Mouse (Mus musculus): ENCODE measurements around the gene Sumf1. TPM values are rescaled to one million over a fixed set of nuclear protein-coding genes. Genes with fewer than 3 reads are reported as not detected.

Sumf1 gene
- polyA plus RNA-seq, 1 experiment = 14.3 TPM

DNA sequence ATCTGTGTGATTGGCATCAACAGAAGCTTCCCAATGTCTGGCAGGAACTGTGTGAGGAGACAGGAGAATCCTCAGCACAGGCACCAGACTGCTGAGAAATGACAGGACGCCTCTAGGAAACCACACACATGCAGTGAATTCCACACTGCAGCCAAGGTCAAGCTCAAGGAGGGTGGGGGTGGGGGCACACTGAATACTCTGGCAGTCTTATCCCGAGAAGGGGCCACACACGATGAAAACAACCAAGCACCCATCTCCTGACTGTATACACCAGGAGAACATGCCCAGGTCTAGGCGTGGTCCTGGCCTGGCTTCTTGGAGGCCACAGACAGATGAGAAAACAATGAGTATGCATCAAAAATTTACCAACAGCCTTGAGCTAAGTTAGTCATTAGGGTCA, 75.0 kb downstream of the Sumf1 start:
- H3K9ac ChIP-seq (ENCODE audit: low read depth, poor library complexity, severe bottlenecking) = no peak overlapping the region
- H3K36me3 ChIP-seq (ENCODE audit: control insufficient read depth, insufficient read depth, low read length, poor library complexity, severe bottlenecking) = no peaks in the 10 kb centered on the region
- H3K27ac ChIP-seq (ENCODE audit: insufficient read depth, low read length) = no peak overlapping the region
- TF ChIP-seq EP300 (IDR thresholded peaks at IDR 0.05; ENCODE audit: insufficient read depth, low read depth, low read length) (no peak), POLR2A (IDR thresholded peaks at IDR 0.05; ENCODE audit: insufficient read depth, low read length) (no peak), CTCF (IDR thresholded peaks at IDR 0.05; ENCODE audit: low read depth, low read length) (no peak)
- no peaks in the 10 kb centered on the region for H3K27me3 ChIP-seq (ENCODE audit: control insufficient read depth, insufficient read depth, low read length, poor library complexity, severe bottlenecking)
- no peaks in the 10 kb centered on the region for H3K4me1 ChIP-seq (ENCODE audit: control insufficient read depth, insufficient read depth, low read length)
- H3K9me3 ChIP-seq (replicated peaks; ENCODE audit: control insufficient read depth, insufficient read depth, low read length, poor library complexity, severe bottlenecking) = no peaks in the 10 kb centered on the region
- H3K4me3 ChIP-seq (ENCODE audit: low read depth, low read length) = no peak overlapping the region

DNA sequence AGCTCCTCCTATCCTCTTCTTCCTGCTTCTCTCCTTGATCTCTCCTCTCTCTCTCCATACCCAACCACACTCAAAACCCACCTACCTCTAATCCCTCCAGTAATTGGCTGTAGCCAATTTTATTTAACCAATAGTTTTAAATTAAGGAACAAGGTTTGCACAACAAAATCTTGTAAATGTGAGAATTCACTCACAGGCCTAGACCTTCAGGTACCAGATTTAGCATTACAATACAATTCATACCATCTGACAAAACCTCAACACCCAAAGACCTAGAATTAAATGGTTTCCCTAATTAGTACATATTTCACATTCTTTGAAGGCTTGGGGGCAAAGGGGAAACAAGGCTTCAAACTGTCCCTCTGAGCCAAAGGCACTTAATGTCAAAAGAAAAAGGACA, 78.0 kb downstream of the Sumf1 start:
- no peak for TF ChIP-seq EP300 (IDR thresholded peaks at IDR 0.05; ENCODE audit: insufficient read depth, low read depth, low read length)
- TF ChIP-seq CTCF (IDR thresholded peaks at IDR 0.05; ENCODE audit: low read depth, low read length) = no peak
- TF ChIP-seq POLR2A (IDR thresholded peaks at IDR 0.05; ENCODE audit: insufficient read depth, low read length) = no peak
- no peaks in the 10 kb centered on the region for H3K27me3 ChIP-seq (ENCODE audit: control insufficient read depth, insufficient read depth, low read length, poor library complexity, severe bottlenecking)
- H3K4me3 ChIP-seq (ENCODE audit: low read depth, low read length) = no peak overlapping the region
- no peaks in the 10 kb centered on the region for H3K9me3 ChIP-seq (replicated peaks; ENCODE audit: control insufficient read depth, insufficient read depth, low read length, poor library complexity, severe bottlenecking)
- no peak overlapping the region for H3K9ac ChIP-seq (ENCODE audit: low read depth, poor library complexity, severe bottlenecking)
- H3K4me1 ChIP-seq (ENCODE audit: control insufficient read depth, insufficient read depth, low read length) = no peaks in the 10 kb centered on the region
- no peaks in the 10 kb centered on the region for H3K36me3 ChIP-seq (ENCODE audit: control insufficient read depth, insufficient read depth, low read length, poor library complexity, severe bottlenecking)
- no peak overlapping the region for H3K27ac ChIP-seq (ENCODE audit: insufficient read depth, low read length)

DNA sequence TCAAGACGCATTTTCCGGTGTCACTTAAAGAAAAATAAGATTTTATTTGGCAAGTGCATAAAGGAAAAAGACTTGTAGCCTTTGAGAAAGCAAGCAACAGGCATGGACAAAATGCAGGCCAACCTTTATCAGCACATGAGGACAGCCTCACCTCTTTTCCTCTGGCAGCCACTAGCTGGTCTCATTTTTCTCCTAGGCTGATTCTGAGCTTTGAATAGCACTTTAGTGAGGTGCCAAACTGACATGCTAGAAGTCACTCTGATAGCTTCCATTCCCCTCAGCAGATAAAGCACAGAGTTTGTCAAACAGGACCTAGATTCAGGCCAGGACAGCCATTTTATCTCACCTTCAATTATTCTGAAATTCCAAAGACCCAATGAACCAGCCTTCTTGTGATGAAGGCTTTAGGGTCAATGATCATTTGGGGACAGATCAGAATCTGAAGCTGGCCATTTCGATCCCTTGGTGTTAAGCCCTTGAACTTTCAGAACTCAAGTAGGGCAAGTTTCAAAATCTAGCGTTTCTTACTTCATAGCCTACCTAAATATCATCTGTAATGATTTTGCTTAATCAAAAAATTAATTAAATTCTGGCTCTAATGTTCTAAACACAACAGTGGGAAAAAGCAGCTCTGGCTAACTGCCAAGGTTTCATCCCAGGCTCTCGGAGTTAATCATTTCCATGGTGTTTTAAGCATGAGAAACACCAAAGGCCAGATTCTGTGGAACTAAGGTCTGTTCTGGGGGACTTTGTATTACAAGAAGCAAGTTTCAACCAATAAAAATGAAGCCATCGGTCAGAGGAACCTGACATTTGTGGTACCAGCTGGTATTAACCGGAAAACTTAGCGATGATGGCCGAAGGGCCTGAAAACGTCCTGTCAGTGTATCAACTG, 83.2 kb downstream of the Sumf1 start:
- TF ChIP-seq CTCF (IDR thresholded peaks at IDR 0.05; ENCODE audit: low read depth, low read length) = no peak
- no peak for TF ChIP-seq POLR2A (IDR thresholded peaks at IDR 0.05; ENCODE audit: insufficient read depth, low read length)
- no peaks in the 10 kb centered on the region for H3K27me3 ChIP-seq (ENCODE audit: control insufficient read depth, insufficient read depth, low read length, poor library complexity, severe bottlenecking)
- H3K36me3 ChIP-seq (ENCODE audit: control insufficient read depth, insufficient read depth, low read length, poor library complexity, severe bottlenecking) = no peaks in the 10 kb centered on the region
- no peak overlapping the region for H3K27ac ChIP-seq (ENCODE audit: insufficient read depth, low read length)
- no peaks in the 10 kb centered on the region for H3K4me1 ChIP-seq (ENCODE audit: control insufficient read depth, insufficient read depth, low read length)
- no peak overlapping the region for H3K9ac ChIP-seq (ENCODE audit: low read depth, poor library complexity, severe bottlenecking)
- H3K9me3 ChIP-seq (replicated peaks; ENCODE audit: control insufficient read depth, insufficient read depth, low read length, poor library complexity, severe bottlenecking) = no peaks in the 10 kb centered on the region
- H3K4me3 ChIP-seq (ENCODE audit: low read depth, low read length) = no peak overlapping the region

DNA sequence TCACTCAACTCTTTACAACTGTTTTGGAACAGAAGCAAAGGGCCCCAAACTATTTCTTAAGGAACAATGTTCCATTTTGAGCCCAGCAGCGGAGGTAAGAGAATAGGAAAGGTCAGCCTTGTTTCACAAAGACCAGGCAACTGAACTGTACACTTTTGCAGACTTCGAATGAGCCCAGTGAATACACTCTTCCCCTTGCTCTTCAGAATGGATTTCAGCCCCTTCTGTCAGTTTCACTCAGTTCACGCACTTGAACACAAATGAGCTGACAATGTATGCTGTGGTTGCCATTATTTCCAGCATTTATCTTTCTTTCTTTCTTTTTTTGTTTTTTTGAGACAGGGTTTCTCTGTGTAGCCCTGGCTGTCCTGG, 86.5 kb downstream of the Sumf1 start:
- Histone ChIP-seq H3K27ac (ENCODE audit: insufficient read depth, low read length) (no peak overlapping the region), H3K4me1 (ENCODE audit: control insufficient read depth, insufficient read depth, low read length) (no peaks in the 10 kb centered on the region), H3K4me3 (ENCODE audit: low read depth, low read length) (no peak overlapping the region), H3K27me3 (ENCODE audit: control insufficient read depth, insufficient read depth, low read length, poor library complexity, severe bottlenecking) (no peaks in the 10 kb centered on the region), H3K9me3 (replicated peaks; ENCODE audit: control insufficient read depth, insufficient read depth, low read length, poor library complexity, severe bottlenecking) (no peaks in the 10 kb centered on the region), H3K9ac (ENCODE audit: low read depth, poor library complexity, severe bottlenecking) (no peak overlapping the region), H3K36me3 (ENCODE audit: control insufficient read depth, insufficient read depth, low read length, poor library complexity, severe bottlenecking) (no peaks in the 10 kb centered on the region)
- TF ChIP-seq POLR2A (IDR thresholded peaks at IDR 0.05; ENCODE audit: insufficient read depth, low read length) (no peak), EP300 (IDR thresholded peaks at IDR 0.05; ENCODE audit: insufficient read depth, low read depth, low read length) (no peak)

DNA sequence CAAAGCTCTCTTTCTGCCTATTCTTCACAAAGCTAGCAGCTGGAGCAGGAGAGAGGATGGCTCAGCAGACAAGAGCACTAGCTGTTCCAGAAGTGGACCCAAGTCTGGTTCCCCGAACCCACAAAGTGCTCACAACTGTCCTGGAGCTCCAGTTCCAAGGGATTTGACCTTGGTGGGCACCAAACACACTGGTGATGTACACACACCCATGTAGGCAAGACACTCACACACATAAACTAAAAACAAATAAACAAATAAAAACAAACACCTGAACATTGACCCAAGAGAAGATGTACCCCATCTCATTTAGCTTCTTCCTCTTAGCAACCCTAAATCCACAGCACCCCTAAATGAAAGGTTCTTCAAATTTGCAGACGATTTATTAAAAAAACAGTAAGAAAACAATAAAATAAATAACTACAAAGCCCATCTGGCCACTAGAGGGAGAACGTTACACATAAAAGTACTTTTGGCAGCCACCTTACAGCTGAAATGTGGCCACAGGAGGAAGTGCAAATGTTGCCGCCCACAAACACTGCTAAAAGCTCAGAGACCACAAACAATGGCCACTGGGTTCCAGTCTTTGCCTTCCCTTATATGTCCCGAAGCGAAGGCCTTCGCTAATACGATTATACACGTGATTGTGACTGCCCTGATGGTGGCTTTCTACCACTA, 87.1 kb downstream of the Sumf1 start:
- Histone ChIP-seq H3K27me3 (ENCODE audit: control insufficient read depth, insufficient read depth, low read length, poor library complexity, severe bottlenecking) (no peaks in the 10 kb centered on the region), H3K9ac (ENCODE audit: low read depth, poor library complexity, severe bottlenecking) (no peak overlapping the region), H3K4me1 (ENCODE audit: control insufficient read depth, insufficient read depth, low read length) (no peaks in the 10 kb centered on the region), H3K27ac (ENCODE audit: insufficient read depth, low read length) (no peak overlapping the region), H3K9me3 (replicated peaks; ENCODE audit: control insufficient read depth, insufficient read depth, low read length, poor library complexity, severe bottlenecking) (no peaks in the 10 kb centered on the region), H3K4me3 (ENCODE audit: low read depth, low read length) (no peak overlapping the region), H3K36me3 (ENCODE audit: control insufficient read depth, insufficient read depth, low read length, poor library complexity, severe bottlenecking) (no peaks in the 10 kb centered on the region)
- TF ChIP-seq POLR2A (IDR thresholded peaks at IDR 0.05; ENCODE audit: insufficient read depth, low read length) = no peak
- TF ChIP-seq CTCF (IDR thresholded peaks at IDR 0.05; ENCODE audit: low read depth, low read length) = no peak
- no peak for TF ChIP-seq EP300 (IDR thresholded peaks at IDR 0.05; ENCODE audit: insufficient read depth, low read depth, low read length)

DNA sequence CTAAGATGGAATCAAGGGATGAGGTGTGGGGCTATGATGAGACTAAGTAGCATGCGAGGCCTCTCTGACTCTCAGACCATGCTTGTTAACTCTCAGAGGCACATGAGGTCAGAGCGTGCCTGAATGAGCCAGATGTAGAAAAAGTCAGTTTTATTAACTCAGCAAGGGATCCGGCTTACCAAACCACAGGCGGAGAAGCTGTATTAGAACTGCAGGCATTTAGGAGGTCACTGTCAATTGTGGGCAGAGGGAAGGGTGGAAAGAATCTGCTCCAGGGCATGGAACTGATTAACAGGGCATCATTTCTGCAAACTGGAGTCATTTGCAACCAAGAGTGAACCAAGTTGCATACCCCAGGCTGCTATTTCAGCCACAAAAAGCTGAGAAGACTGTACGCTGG, 89.9 kb downstream of the Sumf1 start:
- H3K4me1 ChIP-seq (ENCODE audit: control insufficient read depth, insufficient read depth, low read length) = no peaks in the 10 kb centered on the region
- no peaks in the 10 kb centered on the region for H3K36me3 ChIP-seq (ENCODE audit: control insufficient read depth, insufficient read depth, low read length, poor library complexity, severe bottlenecking)
- H3K4me3 ChIP-seq (ENCODE audit: low read depth, low read length) = no peak overlapping the region
- no peak for TF ChIP-seq EP300 (IDR thresholded peaks at IDR 0.05; ENCODE audit: insufficient read depth, low read depth, low read length)
- TF ChIP-seq POLR2A (IDR thresholded peaks at IDR 0.05; ENCODE audit: insufficient read depth, low read length) = no peak
- no peak overlapping the region for H3K9ac ChIP-seq (ENCODE audit: low read depth, poor library complexity, severe bottlenecking)
- no peaks in the 10 kb centered on the region for H3K9me3 ChIP-seq (replicated peaks; ENCODE audit: control insufficient read depth, insufficient read depth, low read length, poor library complexity, severe bottlenecking)
- no peak overlapping the region for H3K27ac ChIP-seq (ENCODE audit: insufficient read depth, low read length)
- no peaks in the 10 kb centered on the region for H3K27me3 ChIP-seq (ENCODE audit: control insufficient read depth, insufficient read depth, low read length, poor library complexity, severe bottlenecking)
